Mouse (Mus musculus) hindbrain, embryonic 15.5 days (tissue): Measurements from ENCODE around the gene Hdgfl1. TPM values are rescaled to one million over a fixed set of nuclear protein-coding genes. Genes with fewer than 3 reads are reported as not detected.

Experiments
- ATAC-seq: fragments of 200-750 bp; cut with Nextera tagmentation; 2 replicates; pipeline ENCODE4 v1.8.0; 2017; ENCODE audit warnings: low read depth, moderate number of reproducible peaks, moderate TSS enrichment; ENCODE audit not compliant: low FRiP score
- H3K27ac ChIP-seq: fragments of 300-500 bp; sonication (generic); replicated peaks from 2 replicates; pipeline ENCODE4 v1.5.1; 2015; ENCODE audit warnings: mild to moderate bottlenecking, inconsistent platforms
- H3K27me3 ChIP-seq: fragments of 300-500 bp; sonication (generic); 2 replicates; pipeline ENCODE4 v1.6.1; 2015; ENCODE audit warnings: control low read depth, inconsistent platforms
- H3K36me3 ChIP-seq: fragments of 300-500 bp; sonication (generic); 2 replicates; pipeline ENCODE4 v1.6.1; 2015; ENCODE audit warnings: control low read depth, inconsistent platforms
- H3K4me1 ChIP-seq: fragments of 300-500 bp; sonication (generic); replicated peaks from 2 replicates; pipeline ENCODE4 v1.6.1; 2015; ENCODE audit warnings: control low read depth, inconsistent platforms
- H3K4me2 ChIP-seq: fragments of 300-500 bp; sonication (generic); 2 replicates; pipeline ENCODE4 v1.6.1; 2015; ENCODE audit warnings: moderate library complexity, mild to moderate bottlenecking, inconsistent platforms
- H3K4me3 ChIP-seq: fragments of 300-500 bp; sonication (generic); 2 replicates; pipeline ENCODE4 v1.5.1; 2015; ENCODE audit warnings: mild to moderate bottlenecking, inconsistent platforms
- H3K9ac ChIP-seq: fragments of 300-500 bp; sonication (generic); 2 replicates; pipeline ENCODE4 v1.6.1; 2015; ENCODE audit warnings: inconsistent platforms
- H3K9me3 ChIP-seq: fragments of 300-500 bp; sonication (generic); 2 replicates; pipeline ENCODE4 v1.6.1; 2016; ENCODE audit warnings: control low read depth, inconsistent platforms
- WGBS: fragments of 180-500 bp; shearing (Covaris S2); methylation state at CpG from one replicate; pipeline ENCODE4 v1.1.7; 2015; 5-methylcytosine and 5-hydroxymethylcytosine counted together
- polyA plus RNA-seq: library from polyadenylated mRNA; unstranded; fragments of >200 nt; fragmentation: Nextera tagmentation; extraction: Ambion mirVana; gene quantifications from 2 replicates; pipeline ENCODE4 v1.2.1, GENCODE M21; 2015

Gene Hdgfl1
- polyA plus RNA-seq, 1 experiment from 2014 or later, result not detected

GRCm38 (mm10) chr13:26720917-26721316, 49.0 kb downstream of the Hdgfl1 start:
- Histone ChIP-seq H3K36me3 (no peaks in the 10 kb centered on the region), H3K9ac (no peak overlapping the region), H3K4me1 (no peaks in the 10 kb centered on the region), H3K27ac (no peak overlapping the region), H3K27me3 (no peaks in the 10 kb centered on the region), H3K4me2 (no peak overlapping the region), H3K9me3 (no peaks in the 10 kb centered on the region), H3K4me3 (no peak overlapping the region)
- no peak for ATAC-seq
- 80% methylated on average over 1 of the region's 1 CpGs for WGBS

DNA sequence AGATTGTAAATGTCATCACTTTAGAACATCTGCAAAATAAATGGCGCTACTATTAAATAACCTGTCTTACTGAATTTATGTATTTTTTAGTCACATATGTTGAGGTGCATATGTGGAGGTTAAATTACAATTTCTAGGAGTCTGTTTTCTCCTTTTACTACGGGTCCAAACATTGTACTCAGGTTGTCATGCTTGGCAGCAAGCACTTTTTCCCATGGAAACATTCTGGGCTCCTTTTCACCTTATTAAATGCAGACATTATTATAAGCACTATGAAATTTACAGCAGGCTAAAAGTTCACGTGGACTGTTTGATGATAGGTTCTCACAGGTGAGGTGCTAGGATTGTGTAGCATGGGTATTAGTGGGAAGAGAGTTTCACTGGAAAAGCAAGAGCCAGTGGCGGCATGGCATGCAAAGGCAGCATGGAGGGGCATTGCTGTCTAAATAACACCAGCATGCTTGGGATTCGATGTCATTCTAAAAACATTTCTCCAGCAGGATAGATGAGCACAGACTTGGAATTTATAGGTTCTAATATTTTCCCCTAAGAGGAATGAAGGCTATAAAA, 50.7 kb downstream of the Hdgfl1 start:
- no peaks in the 10 kb centered on the region for H3K4me1 ChIP-seq
- no peak overlapping the region for H3K4me2 ChIP-seq
- H3K4me3 ChIP-seq, result no peak overlapping the region
- H3K9me3 ChIP-seq, result no peaks in the 10 kb centered on the region
- no peaks in the 10 kb centered on the region for H3K27me3 ChIP-seq
- no peak overlapping the region for H3K27ac ChIP-seq
- WGBS, result 82% methylated on average over 5 of the region's 5 CpGs
- H3K36me3 ChIP-seq, result no peaks in the 10 kb centered on the region
- no peak overlapping the region for H3K9ac ChIP-seq
- no peak for ATAC-seq
